ENCODE assay signal across 7 mouse cellular contexts in genomic region chr5:145280371-145281143, GRCm38 (mm10). TPM values are rescaled to one million over a fixed set of nuclear protein-coding genes. Genes with fewer than 3 reads are reported as not detected.
A peak's percentile ranks its signal among the peaks of the same experiment; 100 is the strongest.
DNase-seq lines count a peak whose midpoint lies in the region; ATAC-seq lines count a peak whose summit lies in the region.

Gene Zscan25, plus strand, starts transcription at chr5:145280500.

- H3K4me3 ChIP-seq in embryonic facial prominence, embryonic 11.5 days (ENCODE audit: low read depth, low read length): peak within 1 kb of the TSS; percentile 59
- peak within 1 kb of the TSS; percentile 84 for H3K4me3 ChIP-seq in limb, embryonic 10.5 days
- H3K4me3 ChIP-seq in midbrain, embryonic 13.5 days (replicated peaks): peak within 1 kb of the TSS; percentile 93

- peak within 1 kb of the TSS; percentile 63 for H3K4me2 ChIP-seq in embryonic facial prominence, embryonic 11.5 days (ENCODE audit: low read depth, low read length)
- peak within 1 kb of the TSS; percentile 85 for H3K4me2 ChIP-seq in midbrain, embryonic 13.5 days (replicated peaks)

- H3K9ac ChIP-seq in embryonic facial prominence, embryonic 11.5 days (replicated peaks; ENCODE audit: low read length): peak within 1 kb of the TSS; percentile 70
- H3K9ac ChIP-seq in midbrain, embryonic 13.5 days (replicated peaks): peak within 1 kb of the TSS; percentile 97

- no peaks in the 10 kb centered on the region for H3K4me1 ChIP-seq in embryonic facial prominence, embryonic 11.5 days (ENCODE audit: control insufficient read depth, insufficient read depth, low read length)
- peaks cover 6% of the 10 kb centered on the region for H3K4me1 ChIP-seq in limb, embryonic 10.5 days
- H3K4me1 ChIP-seq in midbrain, embryonic 13.5 days (replicated peaks): peaks cover 16% of the 10 kb centered on the region

- peak within 1 kb of the TSS; percentile 37 for H3K27ac ChIP-seq in embryonic facial prominence, embryonic 11.5 days (replicated peaks; ENCODE audit: low read depth, low read length)
- peak within 1 kb of the TSS; percentile 88 for H3K27ac ChIP-seq in limb, embryonic 10.5 days
- peak within 1 kb of the TSS; percentile 90 for H3K27ac ChIP-seq in midbrain, embryonic 13.5 days

- WGBS in embryonic facial prominence, embryonic 11.5 days: under 1% methylated on average over 50 of the region's 50 CpGs
- under 1% methylated on average over 50 of the region's 50 CpGs for WGBS in limb, embryonic 10.5 days
- WGBS in midbrain, embryonic 13.5 days: under 1% methylated on average over 50 of the region's 50 CpGs

- H3K9me3 ChIP-seq in embryonic facial prominence, embryonic 11.5 days (replicated peaks; ENCODE audit: control insufficient read depth, low read length): no peaks in the 10 kb centered on the region
- H3K9me3 ChIP-seq in limb, embryonic 10.5 days (replicated peaks): no peaks in the 10 kb centered on the region
- no peaks in the 10 kb centered on the region for H3K9me3 ChIP-seq in midbrain, embryonic 13.5 days

- H3K27me3 ChIP-seq in embryonic facial prominence, embryonic 11.5 days (ENCODE audit: control insufficient read depth, insufficient read depth, low read length): no peaks in the 10 kb centered on the region
- H3K27me3 ChIP-seq in limb, embryonic 10.5 days (ENCODE audit: low read depth, poor library complexity, severe bottlenecking): no peaks in the 10 kb centered on the region
- H3K27me3 ChIP-seq in midbrain, embryonic 13.5 days: no peaks in the 10 kb centered on the region

- peak; percentile 100 for ATAC-seq in embryonic facial prominence, embryonic 11.5 days (replicated peaks; ENCODE audit: insufficient number of reproducible peaks, low FRiP score, low TSS enrichment, low read depth)
- peak; percentile 99 for ATAC-seq in granulocyte monocyte progenitor cell, adult 5-6 weeks (replicated peaks; ENCODE audit: poor library complexity, severe bottlenecking)
- peak; percentile 99 for ATAC-seq in midbrain, embryonic 13.5 days

- DNase-seq in adrenal gland, postnatal 14 days: peak; percentile 96
- DNase-seq in embryonic facial prominence, embryonic 11.5 days (ENCODE audit: low spot score): peak; percentile 92
- DNase-seq in kidney, adult 11 months: peak; percentile 93
- DNase-seq in limb, embryonic 10.5 days (ENCODE audit: low spot score): peak; percentile 96
- peak; percentile 79 for DNase-seq in spleen, adult 12 weeks (ENCODE audit: low spot score)

- peaks cover 3% of the 10 kb centered on the region for H3K36me3 ChIP-seq in embryonic facial prominence, embryonic 11.5 days (replicated peaks; ENCODE audit: control insufficient read depth, insufficient read depth, low read depth, low read length)
- H3K36me3 ChIP-seq in limb, embryonic 10.5 days: peaks cover 32% of the 10 kb centered on the region
- H3K36me3 ChIP-seq in midbrain, embryonic 13.5 days: peaks cover 31% of the 10 kb centered on the region

RNA-seq across cellular contexts. Expression of gene Zscan25, which starts in this region (rescaled TPM):
- total RNA-seq in adrenal gland, postnatal 14 days (2021): 14.6 and 17.0 TPM in 2 replicates
- 0.42 and 0.70 TPM in 2 replicates for polyA plus RNA-seq in embryonic facial prominence, embryonic 11.5 days (2014; fragmentation: Nextera tagmentation; extraction: Ambion mirVana)
- 12.1 and 13.2 TPM in 2 replicates for total RNA-seq in granulocyte monocyte progenitor cell, adult 5-6 weeks (2014; fragmentation: Nextera tagmentation)
- 4.1 and 10.4 TPM in 2 replicates for total RNA-seq in granulocyte monocyte progenitor cell, adult 5-6 weeks (2017)
- polyA plus RNA-seq in limb, embryonic 10.5 days (2016; fragmentation: Nextera tagmentation; extraction: Ambion mirVana): 0.43 and 0.67 TPM in 2 replicates
- polyA plus RNA-seq in midbrain, embryonic 13.5 days (2015; fragmentation: Nextera tagmentation; extraction: Ambion mirVana): 0.95 and 1.00 TPM in 2 replicates

Comparison
In these comparisons a context has a peak if more than half of its experiments do, and no peak if none do; other contexts are left out.
1. Peak in every context shown above with its lines: DNase-seq, ATAC-seq, H3K4me3 ChIP-seq and H3K27ac ChIP-seq.
2. Peak in DNase-seq, ATAC-seq, H3K4me3 ChIP-seq, H3K27ac ChIP-seq, H3K9ac ChIP-seq and H3K4me2 ChIP-seq in embryonic facial prominence, embryonic 11.5 days; RNA of the gene not detected or under 1 TPM.
3. Peak in DNase-seq, H3K4me3 ChIP-seq and H3K27ac ChIP-seq in limb, embryonic 10.5 days; RNA of the gene not detected or under 1 TPM.
4. Peak in ATAC-seq, H3K4me3 ChIP-seq, H3K27ac ChIP-seq, H3K9ac ChIP-seq and H3K4me2 ChIP-seq in midbrain, embryonic 13.5 days; RNA of the gene not detected or under 1 TPM.
5. H3K27ac ChIP-seq: peak in every context shown above with its lines; median percentile 90 in midbrain, embryonic 13.5 days; 88 in limb, embryonic 10.5 days; 37 in embryonic facial prominence, embryonic 11.5 days.